Mouse (Mus musculus) mesoderm, embryonic 11.5 days (tissue): ENCODE results near the gene Sapcd1.
"Not testable (repeated sequence)": the region's sequence is repeated elsewhere in the genome, so short reads cannot be mapped to it uniquely, and the experiment has no call there.

Experiments
- DNase-seq: peaks from one replicate; pipeline ENCODE4 v3.0.0-alpha.2; 2012; ENCODE audit warnings: low read depth, low spot score

Sapcd1 gene

DNA sequence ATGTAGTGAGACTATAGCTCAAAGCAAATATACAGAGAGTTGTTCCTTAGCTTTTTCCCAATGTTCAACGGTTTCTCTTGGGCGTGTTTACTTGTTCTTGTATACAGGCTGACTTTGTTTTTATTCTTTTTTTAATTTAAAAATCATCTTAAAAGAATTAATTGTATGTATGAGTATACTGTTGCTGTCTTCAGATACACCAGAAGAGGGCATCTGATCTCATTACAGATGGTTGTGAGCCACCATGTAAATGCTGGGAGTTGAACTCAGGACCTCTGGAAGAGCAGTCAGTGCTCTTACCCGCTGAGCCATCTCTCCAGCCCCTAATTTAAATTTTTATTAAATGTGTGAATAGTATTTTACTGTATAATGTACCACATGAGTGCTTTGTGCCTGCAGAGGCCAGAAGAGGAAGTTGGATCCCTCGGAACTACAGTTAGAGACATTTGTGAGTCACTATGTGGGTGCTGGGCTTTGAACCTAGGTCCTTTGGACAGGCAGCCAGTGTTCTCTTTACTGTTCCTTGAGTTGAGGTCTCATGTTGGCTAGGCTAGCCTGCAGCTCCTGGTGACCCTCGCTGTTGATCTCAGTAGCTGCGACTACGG lies 20.3 kb downstream of the Sapcd1 start:
- no peak for DNase-seq

DNA sequence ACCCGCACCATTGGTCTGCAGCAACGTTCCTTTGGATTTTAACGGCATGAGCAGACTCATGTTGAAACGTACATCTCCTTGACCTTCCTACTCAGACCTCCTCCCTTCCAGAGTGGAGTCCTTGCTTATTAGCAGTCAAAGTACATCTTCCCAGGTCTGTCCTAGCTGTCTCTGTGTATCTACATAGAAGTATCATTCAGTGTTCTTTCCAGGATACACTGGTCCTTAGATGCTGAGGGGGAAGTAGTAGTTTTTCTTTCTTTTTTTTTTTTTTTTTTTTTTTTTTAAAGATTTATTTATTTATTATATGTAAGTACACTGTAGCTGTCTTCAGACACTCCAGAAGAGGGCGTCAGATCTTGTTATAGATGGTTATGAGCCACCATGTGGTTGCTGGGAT lies 21.9 kb downstream of the Sapcd1 start:
- not testable (repeated sequence) for DNase-seq

DNA sequence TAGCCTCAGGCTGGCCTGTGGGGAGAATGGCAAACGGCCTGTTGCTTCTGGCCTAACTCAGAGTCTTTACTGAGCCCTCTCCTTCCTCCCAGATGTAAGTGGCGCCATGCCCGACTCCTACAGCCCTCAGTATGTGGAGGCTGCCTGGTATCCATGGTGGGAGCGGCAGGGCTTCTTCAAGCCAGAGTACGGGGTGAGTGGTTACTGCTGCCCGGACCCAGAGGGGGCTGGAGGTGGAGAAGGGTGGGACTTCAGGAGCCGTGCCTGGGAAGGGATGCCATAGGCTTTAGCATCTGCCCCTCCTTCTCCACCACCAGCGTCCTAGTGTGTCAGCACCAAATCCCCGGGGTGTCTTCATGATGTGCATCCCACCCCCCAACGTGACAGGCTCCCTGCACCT lies 22.7 kb downstream of the Sapcd1 start:
- DNase-seq = no peak

DNA sequence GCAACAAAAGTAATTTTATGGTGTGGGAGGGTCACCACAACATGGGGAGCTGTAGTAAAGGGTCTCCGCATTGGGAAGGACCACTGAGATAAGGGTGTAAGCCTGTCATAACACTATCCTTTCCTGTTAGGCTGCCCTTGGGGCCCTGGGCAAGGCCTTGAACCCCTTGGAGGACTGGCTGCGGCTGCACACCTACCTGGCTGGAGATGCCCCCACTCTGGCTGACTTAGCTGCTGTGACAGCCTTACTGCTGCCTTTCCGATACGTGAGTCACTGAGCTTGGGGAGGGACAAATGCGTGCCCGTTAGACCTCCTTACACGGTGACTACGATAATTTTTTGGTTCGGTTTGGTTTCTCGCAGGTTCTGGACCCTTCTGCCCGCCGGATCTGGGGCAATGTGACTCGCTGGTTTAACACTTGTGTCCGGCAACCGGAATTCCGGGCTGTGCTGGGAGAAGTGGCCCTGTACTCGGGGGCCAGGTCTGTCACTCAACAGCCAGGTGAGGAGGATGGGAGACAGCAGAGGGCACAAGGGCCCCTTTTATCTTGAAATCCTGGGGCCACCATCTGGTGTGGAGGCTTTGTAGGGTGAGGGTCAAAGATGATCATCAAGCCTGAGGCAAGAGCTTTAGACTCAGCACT lies 23.6 kb downstream of the Sapcd1 start:
- DNase-seq = no peak

DNA sequence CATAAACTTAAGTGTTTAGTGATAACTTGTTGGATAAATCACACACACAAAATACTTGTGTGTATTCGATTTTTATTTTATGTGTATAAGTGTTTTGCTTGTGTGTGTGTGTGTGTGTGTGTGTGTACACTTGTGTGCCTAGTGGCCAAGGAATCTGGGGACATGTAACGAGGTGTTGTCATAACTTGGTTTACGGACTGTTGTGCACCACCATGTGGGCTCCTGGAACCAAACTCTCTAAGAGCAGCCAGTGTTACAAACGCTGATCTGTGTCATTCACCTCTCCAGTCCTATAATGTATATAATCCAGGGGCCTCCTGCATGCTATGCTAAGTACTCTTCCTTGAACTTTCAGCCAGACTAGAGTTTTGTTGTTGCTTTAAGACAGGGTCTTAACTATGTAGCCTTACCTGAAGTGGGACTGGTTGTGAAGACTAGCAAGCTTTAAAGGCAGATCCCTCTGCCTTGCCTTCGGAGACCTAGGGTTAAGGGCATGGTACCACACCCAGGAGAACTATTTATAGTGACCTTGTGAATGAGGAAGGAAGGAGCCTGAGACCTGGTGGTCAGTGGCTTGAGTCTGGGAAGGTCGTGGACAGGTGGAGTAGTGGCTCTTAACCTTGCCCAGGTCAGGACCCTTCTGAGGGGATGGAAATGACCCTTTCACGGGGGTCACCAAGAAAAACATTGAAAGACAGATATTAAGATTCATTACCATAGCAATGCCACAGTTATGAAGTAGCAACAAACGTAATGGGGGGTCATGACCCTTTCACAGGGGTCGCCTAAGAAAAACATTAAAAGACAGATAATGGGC lies 24.6 kb downstream of the Sapcd1 start:
- DNase-seq = no peak

DNA sequence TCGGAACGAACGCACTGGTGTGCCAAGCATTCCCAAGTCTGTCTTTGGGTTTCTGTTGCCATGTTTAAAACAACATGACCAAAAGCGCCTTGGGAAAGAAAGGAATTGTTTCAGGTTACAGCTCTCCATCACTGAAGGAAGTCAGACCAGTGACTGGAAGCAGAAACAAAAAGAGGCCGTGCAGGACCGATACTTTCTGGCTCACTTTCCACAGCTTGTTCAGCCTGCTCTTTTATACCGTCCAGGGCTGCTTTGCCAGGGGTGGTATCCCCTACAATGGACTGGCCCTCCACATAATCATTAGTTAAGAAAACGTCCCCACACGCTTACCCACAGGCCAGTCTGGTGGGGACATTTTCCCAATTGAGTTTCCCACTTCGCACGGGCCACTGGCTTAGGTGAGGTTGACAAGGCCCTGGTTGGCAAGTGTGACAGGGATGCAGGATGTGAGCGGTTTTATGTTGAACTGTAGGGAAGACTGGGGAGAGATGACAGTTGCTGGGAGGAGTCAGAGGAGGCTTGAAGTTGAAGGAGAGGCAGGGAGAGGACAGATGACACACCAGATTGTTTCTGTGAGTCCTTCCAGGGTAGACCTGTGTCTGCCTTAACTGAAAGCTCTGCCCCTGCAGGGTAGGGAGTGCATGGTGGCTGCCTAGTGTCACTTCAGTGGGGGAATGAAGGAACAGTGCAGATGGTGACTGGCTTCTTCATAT lies 25.5 kb downstream of the Sapcd1 start:
- DNase-seq = no peak

DNA sequence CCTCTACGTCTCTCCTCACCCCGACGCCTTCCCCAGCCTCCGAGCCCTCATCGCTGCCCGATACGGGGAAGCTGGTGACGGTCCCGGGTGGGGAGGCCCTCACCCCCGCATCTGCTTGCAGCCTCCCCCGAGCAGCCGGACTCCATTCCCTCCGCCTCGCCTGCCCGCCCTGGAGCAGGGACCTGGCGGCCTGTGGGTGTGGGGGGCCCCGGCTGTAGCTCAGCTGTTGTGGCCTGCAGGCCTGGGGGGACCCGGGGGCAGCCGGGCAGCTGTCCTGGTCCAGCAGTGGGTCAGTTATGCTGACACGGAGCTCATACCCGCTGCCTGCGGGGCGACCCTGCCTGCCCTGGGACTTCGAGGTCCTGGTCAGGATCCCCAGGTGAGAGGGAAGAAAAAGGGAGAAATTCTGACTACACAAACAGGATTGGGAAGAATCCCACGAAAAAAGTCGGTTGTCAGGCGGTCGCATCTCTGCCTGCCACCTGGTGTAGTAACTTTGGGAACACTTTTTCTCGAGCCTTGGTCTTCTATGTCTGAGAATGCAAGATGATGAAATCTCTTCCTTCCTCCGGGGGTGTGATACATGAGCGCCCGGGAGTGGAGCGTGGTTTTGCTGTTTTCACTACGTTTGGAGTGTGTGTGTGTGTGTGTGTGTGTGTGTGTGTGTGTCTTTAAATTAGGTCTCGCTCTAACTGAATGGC lies 26.2 kb downstream of the Sapcd1 start:
- no peak for DNase-seq

DNA sequence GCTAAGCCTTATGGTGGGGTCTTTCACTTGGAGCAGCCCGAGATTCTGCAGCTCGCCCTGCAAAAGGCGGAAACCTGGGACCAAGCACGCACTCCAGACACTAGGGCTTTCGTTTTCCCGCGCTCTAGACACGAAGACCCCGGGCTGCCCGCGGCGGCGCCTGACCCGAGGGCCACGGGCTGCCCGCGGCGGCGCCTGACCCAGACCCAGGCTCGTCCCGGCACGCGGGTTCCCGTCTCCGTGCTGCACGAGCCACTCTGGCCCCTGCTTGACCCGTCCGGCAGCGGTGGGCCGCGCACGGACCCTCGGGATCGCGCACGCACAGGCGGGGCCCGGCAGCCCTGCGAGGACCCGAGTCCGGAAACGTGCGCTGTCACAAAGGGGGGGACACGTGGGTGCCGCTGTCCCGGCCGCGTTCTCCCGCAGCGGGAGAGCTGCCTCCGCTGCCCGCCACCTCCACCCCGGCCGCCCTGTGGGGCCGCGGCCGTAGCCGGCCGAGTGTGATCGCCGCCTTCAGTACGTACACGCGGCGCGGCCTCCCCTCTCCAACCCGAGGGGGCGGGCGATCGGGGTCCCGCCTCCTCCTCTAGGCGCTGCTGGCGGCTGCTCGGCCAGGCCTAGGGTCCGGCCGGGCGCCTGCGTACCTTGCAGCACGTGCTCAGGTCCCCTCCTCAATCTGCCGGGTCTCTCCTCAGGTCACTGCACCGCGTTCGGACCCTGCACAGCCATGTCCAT lies 26.9 kb downstream of the Sapcd1 start, which contains the start of gene Vars:
Gene Vars (plus strand): TSS at position 271 of the 735 bp plus-strand sequence.
- peak; percentile 92 for DNase-seq

DNA sequence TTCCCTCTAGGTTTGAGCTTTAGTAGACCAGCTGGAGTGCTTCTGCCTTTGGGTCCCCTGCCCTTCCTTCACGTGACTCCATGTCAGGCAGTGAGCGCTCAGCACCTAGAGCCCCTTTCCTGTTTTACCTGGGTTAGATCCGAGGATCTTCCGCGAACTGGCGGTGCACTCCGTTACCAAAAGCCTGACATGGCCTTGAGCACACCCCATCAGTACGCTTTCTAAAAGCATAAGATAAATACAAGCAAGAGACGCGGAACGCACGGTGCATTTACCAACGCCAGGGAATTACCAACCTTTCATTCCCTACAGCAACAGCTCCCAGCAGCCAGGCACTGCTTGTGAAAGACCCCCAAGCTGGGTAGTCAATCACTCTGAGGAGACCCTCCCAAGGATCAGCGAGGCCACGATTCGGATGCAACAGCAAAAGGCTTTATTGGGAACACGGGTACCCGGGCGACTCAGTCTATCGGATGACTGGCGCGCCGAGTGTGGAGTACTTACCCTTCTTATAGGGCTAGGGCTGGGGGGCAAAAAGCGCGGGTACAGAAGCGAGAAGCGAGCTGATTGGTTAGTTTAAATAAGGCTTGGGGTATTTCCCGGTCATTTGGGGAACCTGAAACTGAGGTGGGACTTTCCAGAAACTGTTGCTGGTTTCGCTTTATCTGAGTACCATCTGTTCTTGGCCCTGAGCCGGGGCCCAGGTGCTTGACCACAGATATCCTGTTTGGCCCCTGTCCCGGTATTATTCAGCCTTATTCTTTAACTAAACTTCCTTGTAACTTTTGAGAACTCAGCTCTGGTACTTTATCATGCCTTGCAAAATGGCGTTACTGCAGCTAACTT lies 27.7 kb downstream of the Sapcd1 start:
- DNase-seq = not testable (repeated sequence)

DNA sequence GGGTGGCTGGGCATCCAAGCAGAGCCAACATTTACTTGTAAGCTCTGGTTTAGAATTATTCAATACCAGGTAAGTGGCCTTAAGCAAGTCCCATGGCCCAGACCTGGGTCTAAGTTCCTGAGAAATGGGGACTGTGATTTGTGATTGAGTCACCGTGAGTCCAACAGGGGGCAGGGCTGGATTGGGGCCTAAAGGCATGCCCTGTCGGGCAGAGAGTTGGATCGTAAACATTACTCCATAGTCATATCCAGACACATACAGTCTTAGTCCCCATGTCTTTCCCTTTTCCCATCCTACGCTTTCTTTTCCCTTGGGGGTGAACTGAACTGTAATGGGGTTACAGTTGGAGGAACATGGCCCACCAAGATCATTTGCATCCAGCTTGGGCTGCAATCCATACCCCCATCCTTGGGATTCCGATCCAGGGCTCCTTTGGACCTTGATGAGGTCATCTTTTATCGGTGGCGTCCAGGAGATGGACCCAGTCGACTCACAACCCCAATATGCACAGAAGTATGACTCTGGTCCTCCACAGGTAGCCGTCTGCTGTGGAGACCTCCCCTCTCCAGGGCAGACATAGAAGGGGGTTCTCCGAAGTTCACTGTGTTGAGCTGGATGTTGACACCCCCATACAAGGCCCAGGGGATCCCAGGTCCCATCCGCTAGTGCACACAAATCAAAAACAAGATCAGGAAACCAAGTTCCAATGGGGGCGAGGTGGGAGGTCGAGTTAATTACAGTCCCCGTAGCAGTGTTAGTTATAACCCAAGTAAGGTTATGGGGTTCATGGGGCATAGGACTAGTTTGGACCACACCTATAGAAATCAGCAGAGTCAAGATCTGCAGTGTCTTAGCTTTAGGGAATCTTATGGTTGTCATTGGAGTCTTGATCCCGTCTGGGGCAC lies 29.0 kb downstream of the Sapcd1 start:
- DNase-seq = no peak

DNA sequence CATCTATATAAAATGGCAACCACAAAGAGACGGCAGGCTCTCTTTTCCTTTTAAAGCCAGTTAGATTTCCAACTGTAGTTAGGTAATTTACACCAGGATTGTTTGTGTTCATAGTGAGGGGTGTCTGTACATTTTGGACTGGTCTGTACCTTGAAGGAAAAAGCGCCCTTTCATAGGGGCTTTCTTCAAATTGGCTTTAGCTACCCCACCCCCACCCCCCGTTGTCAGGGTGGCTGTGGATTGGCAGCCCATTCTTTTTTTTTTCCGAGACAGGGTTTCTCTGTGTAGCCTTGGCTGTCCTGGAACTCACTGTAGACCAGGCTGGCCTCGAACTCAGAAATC lies 30.7 kb downstream of the Sapcd1 start:
- no peak for DNase-seq

DNA sequence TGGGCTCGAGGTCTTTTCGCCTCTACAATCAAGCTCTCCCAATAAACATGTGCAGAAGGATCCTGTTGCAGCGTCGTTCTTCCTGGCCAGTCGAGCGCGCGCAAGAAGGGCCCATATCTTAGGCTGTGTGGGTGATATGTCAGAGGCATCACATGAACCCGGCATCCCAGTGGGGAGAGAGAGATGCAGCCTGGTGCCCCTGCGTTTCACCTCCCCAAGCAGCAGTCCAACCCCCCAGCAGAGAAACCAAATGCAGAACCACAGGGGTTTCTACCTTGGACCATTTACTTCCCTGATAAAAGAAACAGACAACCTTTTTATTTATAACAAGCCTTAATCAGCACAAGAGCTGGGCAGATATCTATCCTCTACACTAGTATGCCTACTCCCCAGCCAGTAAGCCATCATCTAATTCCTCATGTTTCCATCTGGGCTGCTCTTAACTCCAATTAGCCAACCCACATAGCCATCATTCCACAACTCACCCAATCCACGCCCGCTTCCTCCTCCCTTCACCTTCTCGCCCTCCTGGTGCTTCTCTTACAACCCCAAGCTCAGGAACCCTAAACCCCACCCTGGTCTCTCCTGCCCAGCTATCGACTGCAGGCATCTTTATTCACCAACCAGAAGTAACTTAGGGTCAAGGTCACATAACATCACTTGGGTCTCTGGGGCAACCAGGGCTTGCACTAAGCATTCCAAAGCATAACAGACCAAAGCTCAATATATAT lies 31.2 kb downstream of the Sapcd1 start:
- no peak for DNase-seq

DNA sequence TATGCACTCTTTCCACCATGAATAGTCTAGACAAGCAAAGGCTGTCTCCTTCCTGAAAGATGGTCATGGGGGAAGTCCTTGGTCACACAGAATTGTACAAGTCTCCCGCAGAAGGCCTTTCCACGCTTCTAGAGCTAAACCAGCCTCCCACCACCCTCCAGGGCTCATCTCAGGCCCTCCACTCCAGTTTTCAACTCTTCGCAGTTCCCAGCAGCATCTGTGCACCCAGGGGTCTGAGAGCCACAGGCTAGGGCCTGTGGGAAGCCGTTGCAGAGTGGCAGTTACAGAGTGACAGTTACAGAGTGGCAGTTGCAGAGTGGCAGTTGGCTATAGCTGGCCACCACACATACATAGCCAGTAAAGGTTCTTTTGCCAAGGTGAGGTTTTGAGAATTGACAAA lies 31.9 kb downstream of the Sapcd1 start:
- not testable (repeated sequence) for DNase-seq

DNA sequence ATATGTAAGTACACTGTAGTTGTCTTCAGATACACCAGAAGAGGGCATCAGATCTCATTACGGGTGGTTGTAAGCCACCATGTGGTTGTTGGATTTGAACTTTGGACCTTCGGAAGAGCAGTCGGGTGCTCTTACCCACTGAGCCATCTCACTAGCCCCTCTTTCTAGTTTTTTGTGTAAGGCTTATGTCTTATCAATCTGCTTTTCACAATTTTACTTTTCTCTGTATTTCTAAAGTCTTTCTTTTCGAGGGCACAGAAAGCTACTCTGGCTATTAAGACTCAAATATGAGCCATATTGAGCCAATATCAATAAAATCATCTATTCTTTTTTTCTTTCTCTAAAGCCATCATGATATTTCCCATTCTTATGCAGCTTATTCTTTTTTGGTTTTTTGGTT lies 32.6 kb downstream of the Sapcd1 start:
- not testable (repeated sequence) for DNase-seq

DNA sequence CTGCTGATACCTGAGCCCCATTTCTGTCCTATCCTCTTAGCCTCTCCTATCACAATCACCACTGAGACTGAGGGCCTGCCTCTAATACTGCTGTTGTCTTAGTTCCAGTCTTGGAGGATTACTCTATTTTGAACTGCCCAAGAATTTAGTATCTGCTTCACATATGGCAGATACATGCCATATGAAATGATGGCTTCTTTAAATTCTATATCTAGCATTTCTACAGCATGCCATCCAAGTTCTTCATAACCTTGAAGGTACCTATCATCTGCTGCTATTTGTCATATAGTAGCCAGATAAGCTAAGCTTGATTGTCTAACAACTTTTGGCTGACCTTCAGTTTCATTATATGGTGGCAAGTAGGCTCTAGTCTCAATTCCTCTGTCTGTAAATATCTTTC lies 33.1 kb downstream of the Sapcd1 start:
- no peak for DNase-seq

DNA sequence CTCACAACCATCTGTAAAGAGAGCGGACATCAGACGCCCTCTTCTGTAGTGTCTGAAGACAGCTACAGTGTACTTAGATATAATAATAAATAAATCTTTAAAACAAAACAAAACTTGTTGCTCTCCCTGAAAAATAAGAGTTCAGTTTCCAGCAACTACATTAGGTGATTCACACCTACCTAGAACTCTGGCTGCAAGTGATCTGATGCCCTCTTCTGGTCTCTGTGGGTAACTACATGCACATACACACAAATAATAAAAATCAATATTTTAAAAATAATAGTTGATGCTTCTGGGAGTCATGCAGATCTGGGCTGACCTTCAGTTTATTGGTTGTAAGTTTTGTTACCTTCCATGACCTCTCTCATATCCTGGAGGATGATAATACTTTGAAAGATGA lies 43.6 kb downstream of the Sapcd1 start:
- DNase-seq = peak; percentile 52

DNA sequence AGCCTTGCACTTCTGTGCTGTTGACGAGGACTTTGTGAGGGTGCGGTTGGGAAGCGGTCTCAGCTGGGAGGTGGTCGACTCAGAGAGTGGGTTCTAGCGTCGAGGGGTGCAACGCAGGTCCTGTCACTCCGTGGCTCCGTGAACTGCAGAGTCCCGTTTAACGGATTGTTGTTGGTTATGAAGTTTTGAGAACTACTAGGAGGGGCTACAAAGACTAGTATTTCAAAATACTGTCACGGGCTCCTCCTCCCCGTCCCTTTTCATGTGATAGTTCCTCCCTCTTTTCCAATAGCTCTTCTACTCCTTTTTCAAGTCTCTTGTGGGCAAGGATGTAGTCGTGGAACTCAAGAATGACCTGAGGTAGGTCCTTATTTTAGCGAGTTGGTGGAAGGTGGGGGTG lies 45.5 kb downstream of the Sapcd1 start:
- no peak for DNase-seq

DNA sequence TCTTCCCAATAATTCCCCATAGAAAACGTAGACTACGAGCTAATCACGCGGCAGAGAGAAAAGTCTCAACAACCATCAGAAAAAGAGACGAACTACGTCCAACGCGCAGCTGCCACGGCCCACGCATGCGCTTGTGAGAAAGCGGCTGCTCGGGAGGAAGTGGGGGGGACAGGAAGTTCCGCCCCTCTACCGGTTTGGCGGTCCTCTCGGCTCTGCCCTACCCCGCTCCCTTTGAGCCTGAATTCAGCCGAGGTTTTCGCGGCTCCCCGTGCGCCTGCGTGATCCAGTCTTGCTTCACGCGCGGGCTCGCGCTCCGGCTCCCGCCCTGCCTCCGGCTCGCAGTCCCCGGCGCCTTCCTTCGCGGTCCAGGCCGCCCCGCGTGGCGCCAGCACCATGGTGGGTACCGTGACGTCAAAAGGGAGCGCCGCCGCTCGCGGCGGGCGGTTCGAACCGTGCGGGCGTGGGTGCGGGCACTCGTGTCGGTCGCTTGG lies 46.1 kb downstream of the Sapcd1 start, which contains the start of gene Lsm2:
Gene Lsm2 (plus strand): TSS at position 173 of the 491 bp plus-strand sequence.
- DNase-seq = peak; percentile 92
